Mouse (Mus musculus) gastrocnemius, adult 8-10 months (tissue): ENCODE data around the gene Col15a1. TPM values are rescaled to one million over a fixed set of nuclear protein-coding genes. Genes with fewer than 3 reads are reported as not detected.

ENCODE experiments used
- DNase-seq, 2 experiments: peaks; one replicate each; pipeline ENCODE4 v3.0.0; 2022; ENCODE audit warnings: low spot score in 2 of 2
- total RNA-seq, 4 experiments: library from RNA; stranded (reverse); gene quantifications; 2 replicates each; pipeline ENCODE4 v1.2.4; 2022

Col15a1 gene
- total RNA-seq, 4 experiments from 2014 or later = 9.7 to 30.8 (median 14.9) TPM

DNA sequence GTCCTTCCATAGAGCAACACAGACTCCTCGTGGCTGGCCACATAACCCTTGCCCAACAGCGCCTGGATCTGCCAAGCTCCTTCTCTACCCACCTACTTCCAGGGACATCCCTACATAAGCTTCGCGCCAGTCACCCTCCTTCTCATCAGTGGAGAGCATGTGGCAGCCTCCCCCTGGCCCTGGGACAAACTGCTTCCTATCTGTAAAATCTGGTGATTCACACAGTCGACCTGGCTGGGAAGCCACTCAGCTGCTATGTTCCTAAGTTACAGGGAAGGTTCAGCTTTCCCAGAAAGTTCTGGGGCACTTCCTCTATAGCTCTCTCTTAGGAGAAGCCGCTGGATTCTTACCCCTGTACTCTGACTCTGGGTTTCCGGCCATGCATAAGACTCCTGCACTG, 22.5 kb downstream of the Col15a1 start:
- no peak for DNase-seq

DNA sequence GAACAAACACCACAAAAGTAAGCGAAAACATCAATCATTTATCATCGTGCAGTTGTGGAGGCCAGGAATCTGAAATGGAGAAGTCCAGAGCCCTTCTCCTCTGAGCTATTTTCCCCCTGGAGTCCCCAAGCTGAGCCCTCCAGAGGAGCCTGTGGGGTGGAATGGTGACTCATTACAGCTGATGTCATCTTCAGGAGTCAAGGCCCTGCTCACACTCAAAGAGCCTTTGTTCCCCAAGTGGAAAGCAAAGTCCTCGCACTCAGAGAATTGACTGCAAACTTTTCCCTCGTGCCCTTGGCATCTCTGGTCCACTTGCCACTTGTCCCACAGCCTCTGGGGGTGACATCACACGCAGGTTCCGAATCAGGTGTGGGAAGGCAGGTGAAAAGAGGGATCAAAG, 23.4 kb downstream of the Col15a1 start:
- DNase-seq = no peak

DNA sequence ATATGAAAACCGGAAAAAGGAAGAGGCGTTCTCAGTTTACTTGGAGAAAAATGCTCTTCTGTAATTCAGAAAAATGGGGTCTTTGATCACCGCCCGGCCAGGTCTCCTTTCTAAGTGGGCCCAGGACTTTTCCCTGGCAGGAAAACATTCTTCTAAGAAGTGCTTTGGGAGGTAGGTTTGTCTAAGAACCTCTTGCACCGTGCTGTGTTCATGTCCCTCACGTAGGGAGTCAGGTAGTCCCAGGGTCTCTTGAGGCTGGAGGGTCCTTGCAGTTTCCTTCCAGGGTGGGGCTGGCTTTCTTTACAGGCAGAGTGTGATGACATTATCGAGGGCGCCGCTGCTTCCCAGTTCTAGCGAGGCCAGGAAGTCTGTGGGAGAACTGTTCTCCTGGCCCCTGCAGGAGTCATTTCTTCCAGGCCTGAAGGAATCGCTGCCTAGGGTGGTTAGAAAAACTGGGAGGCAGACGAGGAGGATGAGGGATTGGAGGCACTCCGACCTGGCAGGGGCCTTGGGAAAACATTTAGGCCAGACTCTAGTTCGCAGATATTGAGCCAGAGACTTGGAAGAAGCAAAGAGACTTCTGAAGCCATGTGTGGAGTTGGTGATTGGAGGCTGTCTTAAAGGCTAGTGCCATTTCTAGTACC, 25.4 kb downstream of the Col15a1 start:
- DNase-seq = peak; percentile 46 to 59

DNA sequence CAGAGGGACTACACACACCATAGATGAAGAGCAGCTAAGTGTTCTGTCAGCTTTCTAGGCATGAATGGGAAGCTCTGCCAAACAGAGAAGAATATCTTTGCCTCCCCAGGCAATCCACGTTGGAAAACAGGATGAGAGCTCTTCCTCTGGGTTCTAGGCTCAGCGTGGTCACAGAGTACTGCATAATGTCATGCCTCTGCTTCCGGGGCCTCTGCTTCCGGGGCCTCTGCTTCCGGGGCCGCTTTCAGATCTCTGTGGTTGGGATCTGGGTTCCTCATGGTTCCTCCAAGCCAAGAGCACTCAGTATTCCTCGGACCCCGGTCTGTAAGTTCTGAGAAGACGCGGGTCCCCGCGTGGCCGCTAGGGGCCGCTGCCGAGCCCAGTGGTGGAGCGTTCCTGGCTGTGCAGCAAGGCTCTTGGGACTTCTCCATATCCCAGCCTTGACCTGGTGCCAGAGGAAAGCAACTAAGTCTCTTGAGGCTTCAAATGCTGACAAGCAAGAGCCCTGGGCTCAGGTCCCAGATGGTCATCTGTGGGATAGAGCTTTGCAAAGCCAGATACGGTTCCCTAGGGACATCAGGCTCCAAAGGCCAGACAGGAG, 26.8 kb downstream of the Col15a1 start:
- peak; percentile 85 to 88 for DNase-seq

DNA sequence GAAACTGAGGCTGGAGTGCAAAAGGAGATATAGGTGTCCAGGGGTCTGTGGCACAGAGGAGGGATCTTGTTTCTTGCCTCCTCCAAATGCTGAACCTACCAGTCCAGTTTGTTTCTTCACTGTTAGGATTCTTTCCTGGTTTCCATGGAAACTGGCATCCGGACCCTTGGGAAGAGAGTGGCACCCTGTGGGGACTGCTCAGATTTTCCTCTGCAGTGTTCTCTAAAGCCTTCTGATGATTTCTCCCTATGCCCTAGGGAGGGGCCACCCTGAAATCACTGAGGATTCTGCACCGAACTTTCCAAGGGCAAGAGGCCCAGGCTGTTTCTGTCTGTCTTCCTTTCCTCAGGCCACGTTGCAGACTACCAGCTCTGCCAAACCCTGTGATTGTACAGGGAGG, 27.4 kb downstream of the Col15a1 start:
- no peak for DNase-seq

DNA sequence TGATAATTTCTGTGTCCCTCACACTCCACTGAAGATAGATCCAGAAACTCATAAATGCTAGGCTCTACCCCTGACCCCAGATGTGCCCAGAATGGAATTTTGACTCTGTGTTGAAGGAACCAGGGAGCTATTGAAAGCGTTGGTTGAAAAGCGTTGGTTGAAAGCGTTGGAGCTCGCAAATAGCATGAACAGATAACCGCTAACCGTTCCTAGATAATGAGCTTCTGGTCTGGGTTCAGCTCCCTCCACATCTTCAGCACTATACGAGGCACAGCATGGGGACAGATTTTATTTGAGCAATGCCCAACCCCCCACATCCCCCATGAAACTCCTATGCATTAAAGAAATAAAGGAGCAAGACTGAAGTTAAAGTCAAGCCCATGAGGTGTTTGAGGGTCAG, 28.1 kb downstream of the Col15a1 start:
- DNase-seq = no peak

DNA sequence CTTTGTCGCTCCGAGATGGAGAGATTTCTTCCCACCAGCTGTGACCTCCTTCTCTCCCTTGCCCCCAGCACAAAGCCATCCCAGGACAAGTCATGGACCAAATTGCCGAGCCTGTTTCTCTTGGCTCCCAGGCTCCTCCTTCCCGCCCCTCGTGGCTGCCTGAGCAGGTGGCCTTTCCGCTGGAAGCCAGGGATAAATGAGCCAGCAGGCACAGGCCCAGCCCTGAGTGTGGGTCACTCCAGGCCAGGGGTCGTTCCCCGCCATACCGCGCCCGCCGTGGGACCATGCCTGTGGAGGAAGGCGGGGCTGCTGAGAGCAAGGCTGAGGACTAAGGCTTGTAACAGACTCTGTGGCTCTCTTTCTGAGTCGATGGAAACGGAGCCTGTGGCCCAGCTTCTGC, 29.3 kb downstream of the Col15a1 start:
- DNase-seq = peak; percentile 57 to 75

DNA sequence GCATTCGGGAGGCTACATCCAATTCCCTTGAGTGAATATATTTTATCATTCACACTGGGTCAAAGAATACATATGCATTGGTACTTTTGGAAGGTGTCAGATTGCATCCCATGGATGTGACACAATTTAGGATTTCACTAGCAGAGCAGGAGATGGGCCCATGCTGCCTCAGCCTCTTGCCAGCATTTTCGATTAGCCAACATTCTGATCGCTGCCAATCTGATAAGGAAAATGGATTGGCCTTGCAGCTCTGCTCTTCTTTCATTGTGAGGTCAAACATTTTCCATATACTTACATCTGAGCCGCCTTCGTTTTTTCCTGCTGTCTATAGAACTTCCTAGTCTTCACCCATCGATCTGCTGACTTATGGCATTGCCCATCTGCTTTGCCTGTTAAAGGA, 31.2 kb downstream of the Col15a1 start:
- no peak for DNase-seq

DNA sequence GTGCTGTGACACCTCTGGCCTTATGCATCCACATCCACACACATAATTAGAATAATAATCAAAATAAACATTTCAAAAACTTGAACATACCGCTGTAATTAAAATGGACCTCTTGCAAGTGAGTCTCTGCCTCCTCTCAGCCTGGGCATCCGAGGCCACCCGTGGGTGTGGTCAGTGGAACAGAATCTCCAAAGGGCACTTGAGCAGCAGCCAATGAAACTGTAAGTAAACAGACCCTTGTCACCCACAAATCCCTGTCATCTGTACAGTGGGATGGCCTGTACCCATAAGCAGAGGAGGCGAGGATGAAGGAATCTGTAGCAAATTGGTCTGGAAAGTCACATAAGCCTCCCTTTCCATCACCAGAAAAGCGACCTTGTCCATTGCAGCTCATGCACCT, 32.9 kb downstream of the Col15a1 start:
- no peak for DNase-seq

DNA sequence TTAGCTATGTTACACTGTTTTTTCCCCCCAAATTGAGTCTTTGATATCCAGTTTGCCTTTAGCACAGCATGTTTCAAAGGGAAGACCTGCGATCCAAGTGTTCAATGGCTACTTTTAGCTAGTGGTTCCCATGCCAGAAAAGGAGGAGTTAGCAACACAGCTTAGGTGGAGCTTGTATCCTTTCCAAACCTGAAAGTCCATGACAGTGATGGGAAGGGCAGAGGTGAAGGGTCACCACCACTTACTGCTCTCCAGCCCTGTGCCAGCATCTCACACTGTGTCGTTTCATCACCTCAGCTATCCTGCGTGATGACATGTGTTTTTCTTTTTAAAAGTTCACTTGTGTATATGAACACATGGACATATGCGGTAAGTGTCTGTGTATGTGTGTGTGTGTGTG, 34.2 kb downstream of the Col15a1 start:
- no peak for DNase-seq

DNA sequence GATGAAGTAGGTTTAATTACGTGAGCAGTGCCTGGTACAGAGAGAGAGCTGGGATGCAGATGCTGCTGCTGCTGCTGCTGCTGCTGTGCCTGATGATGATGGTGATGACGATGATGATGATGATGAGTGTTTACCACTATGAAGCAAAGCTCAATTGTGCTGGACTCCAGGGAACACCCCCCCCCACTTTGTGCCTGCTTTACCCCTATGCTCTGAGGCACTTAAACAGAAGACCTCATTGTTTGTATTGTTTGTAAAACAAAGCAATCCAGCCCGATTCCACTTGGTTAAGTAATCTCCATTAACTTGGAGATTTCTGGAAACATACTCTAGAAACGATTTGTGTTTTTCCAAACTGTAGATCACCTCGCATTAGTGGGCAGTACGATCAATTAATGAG, 36.7 kb downstream of the Col15a1 start:
- DNase-seq = no peak

DNA sequence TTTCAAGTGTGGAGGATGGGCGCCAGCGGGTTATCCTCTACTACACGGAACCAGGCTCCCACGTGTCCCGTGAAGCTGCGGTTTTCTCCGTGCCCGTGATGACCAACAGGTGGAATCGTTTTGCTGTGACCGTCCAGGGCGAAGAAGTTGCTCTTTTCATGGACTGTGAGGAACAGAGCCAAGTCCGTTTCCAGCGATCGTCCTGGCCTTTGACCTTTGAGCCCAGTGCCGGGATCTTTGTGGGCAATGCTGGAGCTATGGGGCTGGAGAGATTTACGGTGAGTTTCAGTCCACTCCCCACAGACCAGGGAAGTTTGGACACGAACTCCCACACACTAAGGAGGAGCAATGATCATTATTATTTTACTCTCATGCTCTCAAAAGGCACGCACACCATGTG, 37.7 kb downstream of the Col15a1 start:
- DNase-seq = no peak

DNA sequence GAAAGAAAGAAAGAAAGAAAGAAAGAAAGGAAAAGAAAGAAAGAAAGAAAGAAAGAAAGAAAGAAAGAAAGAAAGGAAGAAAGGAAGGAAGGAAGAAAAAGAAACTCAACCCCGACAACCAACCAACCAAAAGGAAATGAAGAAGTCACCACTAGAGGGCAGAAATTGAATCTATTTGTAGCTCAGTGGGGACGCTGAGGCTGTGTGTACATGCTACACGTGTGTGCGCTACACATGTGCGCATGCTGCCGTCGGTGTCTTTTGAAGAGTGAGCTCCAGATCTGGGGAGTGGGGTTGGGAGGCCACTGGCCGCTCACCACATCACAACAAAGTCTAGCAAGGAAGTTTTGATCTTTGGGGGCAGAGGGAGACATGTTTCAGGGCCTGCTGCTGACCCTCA, 38.9 kb downstream of the Col15a1 start:
- no peak for DNase-seq

DNA sequence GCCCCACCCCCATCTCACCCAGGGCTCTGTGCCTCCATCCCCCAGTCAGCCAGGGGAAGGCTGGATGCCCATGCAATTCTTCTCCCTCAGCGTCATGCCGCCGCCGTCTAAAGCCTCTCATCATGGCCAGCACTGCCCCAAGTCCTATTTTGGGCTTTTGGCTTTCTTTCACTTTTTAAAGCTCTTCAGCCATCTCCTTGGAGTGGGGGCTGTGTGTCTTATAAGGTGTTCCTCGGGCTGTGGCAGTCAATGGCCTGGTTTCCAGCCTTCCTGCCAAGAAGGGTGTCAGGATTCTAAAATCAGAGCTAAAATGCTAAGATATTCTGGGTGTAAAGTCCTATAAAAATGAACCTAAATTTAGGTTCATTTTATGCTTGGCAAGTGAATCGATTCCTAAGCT, 39.6 kb downstream of the Col15a1 start:
- DNase-seq = no peak

DNA sequence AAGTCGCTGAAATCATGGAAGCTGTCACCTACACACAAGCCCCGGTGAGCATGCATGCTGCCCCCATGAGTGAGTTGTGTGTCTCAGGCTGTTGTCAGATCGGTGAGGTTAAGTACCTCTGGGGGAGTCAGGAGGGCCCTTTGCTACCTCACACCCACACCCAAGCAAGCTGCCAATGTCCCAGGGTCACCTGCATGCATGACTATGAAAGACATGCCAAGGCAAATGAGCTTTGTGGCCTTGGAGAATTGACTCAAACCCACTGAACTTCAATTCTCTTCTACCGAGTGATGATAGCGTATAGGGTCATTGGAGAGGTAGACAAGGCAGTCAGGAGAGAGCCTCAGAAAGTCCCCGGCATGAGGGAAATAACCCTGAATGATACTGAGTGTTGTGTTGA, 41.2 kb downstream of the Col15a1 start:
- DNase-seq = no peak

DNA sequence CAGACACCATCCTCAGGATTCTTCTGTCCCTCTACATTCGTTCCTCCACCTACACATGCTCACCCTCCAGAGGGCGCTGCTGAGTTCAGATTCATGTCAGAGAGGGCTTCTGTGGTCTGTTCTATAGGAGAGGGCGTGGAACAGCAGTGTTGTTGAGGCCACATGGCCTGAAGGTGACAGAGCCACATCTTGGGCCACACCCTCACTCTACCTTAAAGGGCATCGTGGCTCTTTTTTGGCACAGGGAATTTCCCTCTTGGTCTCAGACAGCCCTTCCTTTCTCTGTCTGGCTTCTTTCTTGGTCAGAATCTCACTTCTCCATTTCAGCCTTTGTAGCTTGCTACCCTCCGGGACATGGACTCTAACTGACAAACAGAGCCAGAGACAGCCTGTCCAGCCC, 43.1 kb downstream of the Col15a1 start:
- peak; percentile 60 to 71 for DNase-seq

DNA sequence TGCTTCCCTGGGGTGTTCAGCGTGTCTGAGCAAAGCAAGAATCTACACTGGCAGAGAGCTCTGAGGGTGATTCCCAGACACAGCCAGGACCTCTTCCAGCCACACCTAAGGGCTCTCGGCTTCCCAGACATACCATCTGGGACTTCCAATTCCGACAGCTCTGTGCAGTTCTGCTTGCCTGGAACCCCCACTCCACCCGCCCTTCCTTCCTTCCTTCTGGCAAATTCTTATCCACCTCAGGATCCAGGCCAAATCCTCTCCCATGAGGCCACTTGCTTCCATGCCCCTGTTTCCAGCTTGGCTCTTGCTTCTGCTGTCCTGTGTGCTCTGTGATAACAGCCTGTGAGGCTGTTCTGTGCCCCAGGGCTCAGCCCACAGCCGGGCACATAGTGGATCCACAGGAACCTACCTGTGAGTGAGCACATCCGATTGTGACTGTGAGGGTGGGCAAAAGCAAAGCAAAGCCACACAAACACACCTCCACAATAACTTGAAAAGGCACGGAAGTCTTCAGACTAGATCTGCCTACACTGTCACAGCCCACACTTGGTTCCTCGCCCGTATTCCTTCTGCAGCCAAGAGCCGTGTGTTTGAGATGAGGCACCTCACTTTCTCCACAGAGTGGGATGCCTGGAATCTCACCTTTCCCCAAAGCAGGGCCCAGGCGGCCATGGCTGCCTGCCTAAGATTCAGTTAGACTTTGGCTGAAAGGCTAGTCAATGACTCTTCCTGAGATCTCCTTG, 43.9 kb downstream of the Col15a1 start:
- DNase-seq = peak in 1 of 2 experiments; percentile 40

DNA sequence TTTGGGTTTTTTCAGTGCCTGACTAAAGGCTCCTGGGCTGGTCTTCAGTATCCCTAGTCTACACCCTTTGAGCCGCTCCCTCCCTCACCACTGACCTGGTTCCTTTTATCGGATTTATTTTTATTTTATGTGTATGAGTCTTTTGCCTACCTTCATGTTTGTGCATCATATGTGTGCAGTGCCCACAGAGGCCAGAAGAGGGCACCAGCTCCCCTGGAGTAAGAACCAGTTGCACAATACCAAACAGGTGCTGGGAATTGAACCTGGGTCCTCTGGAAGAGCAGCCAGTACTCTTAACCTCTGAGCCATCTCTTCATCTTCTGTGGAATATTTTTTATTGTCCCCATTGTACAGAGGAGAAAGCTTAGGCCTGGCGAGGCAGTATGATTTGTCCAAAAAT, 44.7 kb downstream of the Col15a1 start:
- DNase-seq = no peak

DNA sequence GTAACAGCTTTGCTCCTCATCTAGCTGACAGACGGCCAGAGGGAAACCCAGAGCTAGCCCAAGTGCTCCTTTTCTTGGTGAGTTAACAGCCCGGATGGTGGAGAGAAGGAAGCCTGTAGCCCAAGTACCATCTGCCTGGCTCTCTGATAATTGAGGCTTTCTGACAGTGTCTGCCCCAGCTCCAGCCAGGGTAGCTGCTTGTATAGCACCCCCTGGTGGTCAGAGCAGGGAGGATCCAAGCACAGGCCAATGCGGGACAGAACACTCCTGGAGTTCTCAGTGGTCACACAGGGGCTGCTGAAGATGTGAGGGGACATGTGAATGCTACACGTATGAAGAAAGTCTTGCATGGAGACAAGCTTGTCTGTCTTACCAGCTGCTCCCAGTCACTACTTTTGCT, 47.7 kb downstream of the Col15a1 start:
- DNase-seq = peak; percentile 57 to 59

DNA sequence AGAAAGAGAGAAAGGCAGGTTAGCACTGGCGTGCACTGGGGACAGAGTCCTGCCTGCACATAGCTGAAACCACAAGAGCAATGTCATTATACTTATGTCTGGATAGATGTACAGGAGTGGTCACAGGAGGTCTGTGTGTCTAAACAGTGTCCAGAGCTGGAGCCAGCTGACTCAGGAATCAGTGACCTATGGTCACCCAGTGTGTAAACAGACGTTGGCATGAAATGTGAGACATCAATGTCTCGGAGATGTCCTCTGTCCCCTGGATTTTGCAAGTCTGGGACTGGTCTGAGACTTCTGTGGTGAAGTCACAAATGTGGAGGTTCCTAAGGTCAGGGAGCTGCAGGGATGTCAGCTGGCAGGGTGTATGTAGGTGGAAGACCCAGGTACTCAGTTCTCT, 50.2 kb downstream of the Col15a1 start:
- DNase-seq = no peak

DNA sequence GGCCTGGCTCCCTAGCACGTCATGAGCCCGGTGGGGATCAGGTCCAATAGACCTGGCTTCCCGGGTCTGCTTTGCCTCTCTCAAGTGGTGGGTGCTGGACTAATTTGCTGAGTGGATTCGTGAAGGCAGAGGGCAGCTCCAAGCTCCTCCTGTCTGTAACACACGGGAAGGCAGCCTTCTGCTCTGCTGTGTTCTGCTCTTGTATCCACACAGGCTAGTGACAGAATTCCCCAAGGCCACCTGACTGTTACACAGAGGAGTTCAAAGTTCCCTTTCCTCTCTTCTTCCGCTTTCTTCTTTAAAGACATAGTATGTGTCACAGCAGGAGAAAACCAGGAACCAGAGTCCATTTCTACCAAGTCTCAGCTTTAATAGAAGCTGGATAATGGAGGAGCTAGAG, 53.1 kb downstream of the Col15a1 start:
- no peak for DNase-seq

DNA sequence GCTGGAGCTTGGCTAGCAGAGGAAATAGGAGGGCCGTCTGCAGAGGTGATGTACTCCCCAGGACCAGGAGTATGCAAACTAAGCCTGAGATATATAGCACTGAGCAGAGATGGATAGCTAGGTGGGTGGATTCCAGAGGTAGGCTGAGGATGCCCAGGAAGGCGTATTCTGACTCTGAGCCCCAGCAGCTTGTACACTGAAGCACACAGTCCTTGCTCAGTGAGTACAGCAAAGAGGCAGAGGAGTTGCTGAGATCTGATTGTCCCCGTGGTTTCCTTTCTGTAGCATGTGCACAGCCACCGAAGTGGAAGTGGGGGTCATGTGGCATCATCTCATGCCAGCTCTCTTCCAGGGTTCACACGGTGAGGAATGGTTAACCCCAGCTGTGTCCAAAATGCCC, 54.0 kb downstream of the Col15a1 start:
- no peak for DNase-seq

DNA sequence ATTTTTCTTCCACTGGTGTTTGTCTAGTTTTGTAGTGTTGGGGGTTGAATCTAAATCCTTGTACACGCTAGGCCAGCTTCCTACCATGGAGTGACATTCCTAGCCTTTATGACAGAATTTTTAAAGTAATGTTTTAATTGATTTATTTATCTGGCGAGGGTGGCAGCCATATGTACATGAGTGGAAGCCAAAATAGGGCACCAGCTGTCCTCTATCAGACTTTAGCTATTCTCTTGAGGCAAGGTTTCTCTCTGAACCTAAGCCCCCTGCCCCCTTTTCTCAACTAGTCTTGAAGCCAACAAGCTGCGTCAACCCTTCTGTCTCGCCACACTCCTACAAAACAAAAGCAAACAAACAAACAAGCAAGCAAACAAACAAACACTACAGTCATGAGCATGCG, 57.6 kb downstream of the Col15a1 start:
- DNase-seq = no peak
